Mouse (Mus musculus) bone marrow, adult 2 months (tissue): ENCODE measurements around the gene Ptpre.

ENCODE experiments used
- CTCF ChIP-seq: fragments of 200-500 bp; IDR thresholded peaks from 2 replicates; pipeline ENCODE4 v1.5.1; 2011; ENCODE audit warnings: low read length, control low read depth; ENCODE audit not compliant: control insufficient read depth, insufficient read depth
- POLR2A ChIP-seq: fragments of 200-500 bp; IDR thresholded peaks from 2 replicates; pipeline ENCODE4 v1.6.1; 2011; ENCODE audit warnings: low read depth, mild to moderate bottlenecking, control low read depth, low read length, borderline replicate concordance; ENCODE audit not compliant: control insufficient read depth

DNA sequence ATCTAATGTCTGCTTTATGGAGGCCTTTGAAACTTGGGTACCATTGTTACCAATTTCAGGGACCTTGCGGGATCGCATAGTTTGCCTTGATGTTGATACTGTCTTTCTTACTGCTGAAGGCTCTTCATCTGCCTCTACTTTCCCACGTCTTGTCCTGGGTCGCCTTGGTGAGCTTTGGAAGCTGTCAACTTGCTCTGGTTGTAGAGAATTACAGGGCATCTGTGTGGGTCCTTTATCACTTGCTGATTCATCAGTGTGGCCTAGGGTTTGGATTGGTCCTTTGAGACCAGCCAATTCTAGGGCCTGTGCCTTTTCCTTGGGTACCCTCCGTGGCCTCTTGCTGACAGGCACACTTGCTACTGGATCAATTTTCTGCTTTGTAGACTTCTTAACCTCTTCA, 157.5 kb downstream of the Ptpre start:
- TF ChIP-seq CTCF (no peak), POLR2A (no peak)
